Mouse (Mus musculus): Measurements from ENCODE around the gene Pltp.
A peak's percentile ranks its signal among the peaks of the same experiment; 100 is the strongest.
"Not testable (repeated sequence)": the region's sequence is repeated elsewhere in the genome, so short reads cannot be mapped to it uniquely, and the experiment has no call there.

The Pltp gene

GRCm38 (mm10) chr2:164803921-164804313 is 53.6 kb downstream of the Pltp start:
- DNase-seq = no peak

- DNase-seq = no peak
These were observed 54.1 kb downstream of the Pltp start for GRCm38 (mm10) chr2:164803201-164803920.

GRCm38 (mm10) chr2:164800252-164801004 is 57.1 kb downstream of the Pltp start:
- DNase-seq = no peak

- not testable (repeated sequence) for DNase-seq
These were observed 59.0 kb downstream of the Pltp start for GRCm38 (mm10) chr2:164798554-164798953.

GRCm38 (mm10) chr2:164795868-164796267 is 61.6 kb downstream of the Pltp start:
- no peak for DNase-seq

- DNase-seq = peak; percentile 83
These were observed 63.2 kb downstream of the Pltp start for GRCm38 (mm10) chr2:164794293-164794692.

- no peak for DNase-seq
These were observed 63.7 kb downstream of the Pltp start for GRCm38 (mm10) chr2:164793772-164794171.

- peak; percentile 74 for DNase-seq
These were observed 64.3 kb downstream of the Pltp start for GRCm38 (mm10) chr2:164793236-164793635.

- DNase-seq = no peak
These were observed 64.9 kb downstream of the Pltp start for GRCm38 (mm10) chr2:164792400-164793190.

GRCm38 (mm10) chr2:164791841-164792261 is 65.7 kb downstream of the Pltp start:
- DNase-seq = peak; percentile 57

GRCm38 (mm10) chr2:164790451-164790850 is 67.1 kb downstream of the Pltp start:
- DNase-seq = no peak

All from cerebellum, adult 8-10 months (tissue).